Mouse (Mus musculus) frontal cortex, adult (tissue): Measurements from ENCODE around the gene Ints3.

Source experiments
- ATAC-seq: cut with Nextera tagmentation; 2 replicates; pipeline ENCODE4 v1.9.2; 2017; ENCODE audit warnings: mild to moderate bottlenecking, moderate library complexity, mixed read lengths; ENCODE audit not compliant: low TSS enrichment

Ints3 gene

DNA sequence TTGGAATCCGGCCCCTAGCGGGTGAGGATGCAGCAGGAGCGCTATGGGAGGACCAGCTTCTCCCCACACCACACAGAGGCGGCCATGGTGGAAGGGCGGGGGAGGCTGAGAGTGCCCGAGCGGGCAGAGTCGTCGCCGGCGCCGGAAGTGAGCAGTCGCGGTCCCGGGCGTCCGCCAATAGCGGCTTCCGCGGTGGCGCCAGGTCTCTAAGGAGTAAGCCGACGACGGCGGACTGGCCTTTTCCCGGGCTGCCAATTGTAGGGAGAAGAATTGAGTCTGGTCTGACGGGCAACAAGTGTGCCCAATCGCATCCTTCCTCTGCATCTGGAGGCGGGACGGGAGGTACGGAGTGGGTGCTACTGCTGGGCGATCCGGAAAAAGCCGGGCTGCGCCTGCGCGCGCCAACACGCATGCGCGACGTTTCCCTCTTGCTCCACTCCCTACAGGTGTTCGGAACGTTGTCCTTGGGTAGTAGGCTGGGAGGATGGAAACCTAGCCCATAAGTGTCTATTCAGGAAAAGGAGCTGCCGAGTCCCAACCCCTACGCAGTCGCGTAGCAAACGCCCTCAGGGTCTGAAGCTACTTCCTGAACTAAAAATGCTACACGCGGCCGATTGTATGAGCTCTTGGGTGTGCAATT, at the start of gene Ints3:
Gene Ints3 (minus strand): TSS at position 242 of the 640 bp plus-strand sequence.
- peak; percentile 96 for ATAC-seq

DNA sequence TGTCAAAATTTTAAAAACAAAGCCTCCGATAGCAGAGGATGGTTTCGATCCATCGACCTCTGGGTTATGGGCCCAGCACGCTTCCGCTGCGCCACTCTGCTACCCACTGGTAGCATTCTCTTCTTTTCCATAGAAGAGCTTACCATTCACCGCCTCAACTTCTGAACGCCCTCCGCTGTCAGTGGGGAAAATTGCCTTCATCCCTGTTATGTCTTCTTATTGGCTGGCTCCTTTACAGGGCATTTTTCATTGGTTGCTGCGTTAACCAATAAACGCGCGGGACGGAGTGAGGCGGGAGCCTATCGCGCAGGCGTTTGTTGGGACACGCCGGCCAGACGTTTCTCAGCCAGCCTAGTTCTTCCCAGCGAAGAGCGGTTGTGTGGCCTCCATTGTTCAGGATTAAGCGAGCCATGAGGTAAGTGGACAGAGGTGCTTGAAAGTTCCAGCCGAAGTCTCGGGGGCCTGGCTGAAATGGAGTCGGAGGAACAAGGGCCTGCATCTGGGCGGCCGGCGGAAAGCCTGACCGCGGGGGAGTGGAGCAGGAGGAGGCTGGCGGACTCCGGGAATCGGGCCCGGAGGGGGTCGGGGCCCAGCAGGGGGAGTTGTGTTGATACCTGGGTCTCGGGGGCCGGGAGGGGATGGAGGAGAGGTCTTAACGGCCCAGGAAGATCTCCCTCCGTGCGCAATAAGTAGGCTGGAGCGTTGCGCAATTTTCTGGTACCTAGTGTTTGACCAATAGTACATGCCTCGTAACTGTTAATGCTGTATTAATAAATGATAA, 42.6 kb upstream of the Ints3 start, which contains the start of gene Ilf2:
Gene Ilf2 (plus strand): TSS at position 296 of the 781 bp plus-strand sequence.
- ATAC-seq = peak; percentile 99

DNA sequence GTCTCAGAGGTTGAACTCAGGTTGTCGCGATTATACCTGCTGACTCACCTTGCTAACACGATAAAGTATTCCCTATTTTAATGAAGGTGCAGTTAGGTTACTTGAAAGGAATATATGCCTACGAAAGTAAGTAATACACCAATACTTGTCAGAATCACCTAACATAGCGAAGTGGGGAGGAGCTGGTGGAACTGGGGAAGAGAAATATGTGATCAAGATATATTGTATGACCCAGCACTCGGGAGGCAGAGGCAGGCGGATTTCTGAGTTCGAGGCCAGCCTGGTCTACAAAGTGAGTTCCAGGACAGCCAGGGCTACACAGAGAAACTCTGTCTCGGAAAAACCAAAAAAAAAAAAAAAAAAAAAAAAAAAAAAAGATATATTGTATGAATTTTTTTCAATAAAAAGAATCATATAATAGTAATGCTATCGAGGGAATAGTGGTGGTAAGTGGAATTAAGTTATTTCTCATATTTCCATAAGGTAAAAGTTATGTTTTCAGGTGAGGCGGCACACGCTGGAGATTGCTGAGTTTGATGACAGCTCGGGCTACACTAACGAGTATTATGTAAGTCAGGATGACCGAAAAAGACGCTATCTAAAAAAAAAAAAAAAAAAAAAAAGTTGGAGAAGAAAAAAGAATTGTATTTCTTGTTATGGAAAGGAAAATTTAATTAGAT, 41.9 kb upstream of the Ints3 start:
- 0 out of 2 replicates have a peak, but pooled peaks have one; percentile 1 for ATAC-seq

DNA sequence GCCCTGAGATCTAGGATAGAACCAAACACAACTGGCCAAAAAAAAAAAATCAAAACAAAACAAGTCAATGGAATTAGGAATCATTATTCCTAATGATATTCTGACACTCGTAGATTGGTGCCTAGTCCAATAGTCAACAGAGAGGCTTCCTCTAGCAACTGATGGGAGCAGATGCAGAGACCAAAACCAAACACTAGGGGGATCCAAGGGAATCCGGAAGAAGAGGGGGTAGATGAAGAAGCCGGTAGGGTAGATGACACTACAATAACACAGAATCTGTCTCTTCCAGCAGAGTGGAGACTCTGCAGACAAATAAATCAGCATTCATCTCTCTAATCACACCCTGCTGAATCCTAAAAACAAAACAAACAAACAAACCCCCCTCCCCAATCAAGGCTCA, 38.8 kb upstream of the Ints3 start:
- peak; percentile 30; the same call in 1 of the 2 replicates for ATAC-seq

DNA sequence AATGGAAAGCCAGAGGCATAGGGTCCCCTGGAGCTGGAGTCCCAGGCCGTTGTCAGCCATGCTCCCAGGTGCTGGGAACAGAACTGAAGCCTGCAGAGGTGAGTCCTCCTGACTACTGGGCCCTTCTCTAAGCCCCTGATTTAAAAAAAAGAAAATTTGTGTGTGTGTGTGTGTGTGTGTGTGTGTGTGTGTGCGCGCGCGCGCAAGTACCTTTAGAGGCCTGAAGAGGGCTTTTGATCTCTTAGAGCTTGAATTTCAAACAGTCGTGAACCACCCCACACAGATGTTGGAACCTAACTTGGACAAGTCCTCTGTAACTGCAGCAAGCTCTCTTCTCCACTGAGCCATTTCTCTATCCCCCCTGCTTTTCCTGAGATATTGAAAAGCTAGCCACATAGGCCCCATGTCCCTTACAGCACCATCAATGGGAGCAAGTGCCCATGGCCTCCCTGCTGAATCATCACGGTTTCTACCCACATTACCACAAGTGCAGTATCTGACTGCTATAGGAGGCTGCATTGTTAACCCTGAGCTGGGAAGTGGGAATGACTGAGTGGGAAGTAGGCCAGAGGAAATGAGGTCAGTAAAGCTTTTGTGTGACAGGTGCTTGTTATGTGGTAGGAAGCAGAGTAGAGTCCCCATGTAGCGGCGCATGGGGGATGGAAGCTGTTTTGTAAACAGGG, 34.3 kb upstream of the Ints3 start:
- ATAC-seq = no peak

DNA sequence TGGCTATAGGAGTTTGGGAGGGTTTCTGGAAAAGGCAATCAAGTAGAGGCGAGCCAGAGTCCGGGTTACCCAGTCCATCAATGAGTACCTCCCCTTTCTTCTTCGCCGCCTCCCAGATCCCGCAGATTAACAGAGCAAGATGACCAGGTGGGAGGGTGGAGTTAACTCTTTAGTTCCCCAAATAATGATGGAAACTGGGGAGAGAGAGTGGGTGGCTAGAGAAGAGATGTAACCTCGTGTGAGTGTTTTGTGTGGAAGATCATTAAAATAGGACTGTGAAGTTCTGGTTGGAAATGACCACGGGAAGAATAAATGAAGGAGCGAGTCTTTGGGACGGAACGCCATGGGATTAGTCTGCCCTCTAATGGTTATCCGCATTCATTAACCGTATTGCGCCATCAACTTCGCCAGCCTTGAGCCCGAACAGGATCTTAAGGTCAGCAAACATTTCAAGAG, 32.9 kb upstream of the Ints3 start:
- peak; percentile 80 for ATAC-seq

DNA sequence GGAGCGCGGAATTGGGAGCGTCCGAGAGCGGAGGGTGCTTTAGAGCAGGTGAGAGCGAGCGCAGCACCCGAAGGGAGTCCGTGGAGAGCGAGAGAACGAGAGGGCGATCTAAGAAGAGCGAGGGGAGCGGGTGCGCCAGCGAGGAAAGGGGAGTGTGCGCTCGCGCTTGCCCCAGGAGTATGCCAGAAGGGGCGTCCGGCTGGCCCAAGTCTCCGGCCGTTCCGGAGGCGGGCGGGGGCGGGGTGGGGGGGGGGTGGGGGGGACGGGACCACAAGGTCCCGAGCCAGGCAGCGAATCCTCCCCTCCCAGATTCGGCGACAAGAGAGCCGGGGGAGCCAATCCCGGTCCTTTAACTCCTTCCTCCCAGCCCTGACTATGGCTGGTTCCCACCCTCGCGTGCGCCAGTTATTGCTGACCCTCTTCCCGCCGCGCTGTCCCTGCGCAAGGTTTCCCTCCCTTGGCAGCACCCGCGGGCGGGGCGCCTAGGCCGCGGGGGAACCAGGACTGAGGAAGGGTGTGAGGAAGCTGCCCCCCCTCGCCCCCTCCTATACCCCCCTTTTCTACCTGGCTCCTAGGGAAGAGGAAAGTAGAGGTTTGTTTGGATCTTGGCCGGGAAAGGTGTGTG, 32.4 kb upstream of the Ints3 start, which contains the start of gene Npr1:
Gene Npr1 (minus strand): TSS at position 181 of the 625 bp plus-strand sequence.
- no peak for ATAC-seq

DNA sequence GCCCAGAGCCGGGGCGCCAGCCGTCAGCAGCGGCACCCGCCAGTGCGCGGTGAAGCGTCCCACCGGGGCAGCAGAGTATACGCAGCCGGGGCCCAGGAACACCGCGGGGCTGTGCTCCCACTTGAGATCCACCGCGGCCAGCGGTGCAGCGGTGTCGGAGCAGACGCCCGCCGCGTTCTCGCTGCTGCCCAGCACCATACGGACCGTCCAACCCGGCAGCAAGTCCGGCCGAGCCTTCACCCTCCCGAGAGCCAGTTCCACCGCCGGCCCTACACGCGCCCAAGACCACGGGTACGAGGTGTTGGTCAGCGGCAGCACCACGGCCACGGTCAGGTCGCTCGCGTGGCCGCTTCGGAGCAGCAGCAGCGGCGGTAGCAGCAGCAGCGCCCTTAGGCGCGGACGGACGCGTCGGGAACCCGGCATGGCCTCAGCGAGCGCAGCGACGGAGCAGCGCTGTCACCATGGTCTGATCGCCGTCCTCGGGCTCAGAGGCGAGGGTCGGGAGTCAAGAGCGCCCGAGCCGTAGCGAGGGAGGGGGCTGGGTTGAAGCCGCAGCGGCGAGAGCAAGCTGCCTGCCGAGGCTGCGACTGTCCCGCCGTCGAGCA, 31.8 kb upstream of the Ints3 start:
- ATAC-seq = no peak

DNA sequence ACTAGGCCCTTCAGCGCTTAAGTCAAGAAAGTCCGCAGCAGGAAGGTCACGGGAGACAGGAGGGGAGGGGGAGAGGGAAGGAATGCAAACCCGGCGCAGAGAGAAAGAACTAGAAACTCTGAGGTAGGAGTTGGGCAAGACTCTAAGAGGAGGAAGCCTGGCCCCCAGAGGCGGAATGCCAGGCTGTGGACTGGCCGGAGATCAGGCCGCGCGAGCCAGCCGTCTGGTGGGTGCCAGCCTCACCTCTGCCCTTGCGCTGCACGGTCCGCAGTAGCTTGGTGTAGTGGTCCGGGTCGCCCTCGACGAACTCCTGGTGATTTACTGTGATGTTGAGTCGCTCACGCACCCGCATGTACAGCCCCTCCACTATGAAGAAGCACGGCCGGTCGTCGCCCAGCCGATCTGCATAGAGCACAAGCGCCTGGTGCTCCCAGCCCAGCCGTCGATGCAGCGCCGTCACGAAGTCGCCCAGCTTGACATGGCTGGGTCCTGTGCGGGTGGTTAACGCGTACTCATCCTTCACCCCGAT, 31.2 kb upstream of the Ints3 start:
- ATAC-seq = no peak

DNA sequence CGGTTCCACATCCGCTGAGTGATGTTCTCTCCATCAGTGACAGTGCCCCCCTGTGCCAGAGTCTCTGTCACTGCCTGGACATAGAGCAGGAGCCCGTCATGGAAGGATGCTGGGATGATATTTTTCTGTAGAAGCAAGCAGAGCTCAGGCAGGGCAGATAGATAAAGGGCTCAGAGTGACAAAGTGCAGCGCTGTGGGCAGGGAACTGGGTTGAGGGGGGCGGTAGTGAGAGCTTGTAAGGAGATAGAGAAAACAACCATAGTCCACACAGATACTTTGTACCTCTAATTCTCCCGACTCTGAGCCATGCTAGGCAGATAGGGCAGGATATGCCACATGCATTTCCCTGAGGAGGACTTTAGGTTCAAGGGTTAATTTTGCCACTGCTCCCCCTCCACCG, 29.2 kb upstream of the Ints3 start:
- ATAC-seq = no peak

DNA sequence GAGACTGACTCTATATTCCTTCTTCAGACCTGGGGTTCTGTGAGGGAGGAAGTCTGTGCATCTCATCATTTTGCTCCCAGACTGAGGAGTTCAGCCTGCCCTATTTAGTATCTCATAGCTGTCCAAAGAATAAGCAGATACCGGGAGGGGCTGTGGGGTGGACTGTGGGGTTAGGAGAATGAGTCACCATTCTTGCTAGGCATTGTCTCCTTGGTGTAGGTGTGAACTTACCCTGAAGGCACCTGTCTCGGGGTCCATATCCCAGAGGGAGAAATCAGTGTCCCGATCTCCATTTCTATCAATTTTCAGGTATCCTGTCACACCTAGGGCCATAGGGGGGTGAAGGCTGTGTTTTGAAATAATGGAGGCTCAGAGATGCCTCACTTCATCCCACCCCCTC, 28.5 kb upstream of the Ints3 start:
- ATAC-seq = no peak

DNA sequence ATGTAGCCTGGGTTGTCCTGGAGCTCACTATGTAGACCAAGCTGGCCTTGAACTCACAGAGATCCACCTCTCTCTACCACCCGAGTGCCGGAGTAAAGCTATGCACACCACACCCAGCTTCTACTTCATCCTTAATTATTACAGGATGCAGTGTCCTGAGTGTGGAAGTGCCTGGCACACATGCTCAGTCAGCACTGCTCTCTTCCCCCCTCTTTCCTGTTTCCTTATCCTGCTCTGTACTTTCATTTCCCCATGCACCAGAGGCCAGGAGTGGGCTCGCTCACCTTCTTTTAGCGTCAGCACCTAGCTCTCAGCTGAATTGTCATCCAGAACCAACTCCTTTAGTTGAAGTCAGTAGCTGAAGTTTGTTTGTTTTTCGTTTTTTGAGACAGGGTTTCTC, 26.9 kb upstream of the Ints3 start:
- ATAC-seq = no peak

DNA sequence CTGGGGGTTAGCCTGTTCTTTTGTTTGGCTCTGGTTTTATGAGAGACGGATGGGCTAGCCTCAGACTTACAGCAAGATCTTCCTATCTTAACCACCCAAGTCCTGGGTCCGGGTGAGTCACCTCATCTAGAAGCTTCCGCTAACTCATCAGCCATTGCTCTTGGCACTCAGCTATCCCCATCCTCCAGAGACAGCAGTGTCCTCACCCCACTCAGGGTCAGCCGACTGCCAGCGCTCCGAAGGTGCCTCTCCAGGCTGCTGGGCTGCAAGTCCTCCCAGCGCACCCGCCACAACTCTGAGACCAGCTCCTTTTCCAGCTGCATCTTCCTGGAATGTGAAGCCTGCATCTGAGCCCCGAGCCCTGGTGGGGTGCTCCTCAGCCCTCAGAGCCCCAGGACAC, 26.3 kb upstream of the Ints3 start:
- no peak for ATAC-seq

DNA sequence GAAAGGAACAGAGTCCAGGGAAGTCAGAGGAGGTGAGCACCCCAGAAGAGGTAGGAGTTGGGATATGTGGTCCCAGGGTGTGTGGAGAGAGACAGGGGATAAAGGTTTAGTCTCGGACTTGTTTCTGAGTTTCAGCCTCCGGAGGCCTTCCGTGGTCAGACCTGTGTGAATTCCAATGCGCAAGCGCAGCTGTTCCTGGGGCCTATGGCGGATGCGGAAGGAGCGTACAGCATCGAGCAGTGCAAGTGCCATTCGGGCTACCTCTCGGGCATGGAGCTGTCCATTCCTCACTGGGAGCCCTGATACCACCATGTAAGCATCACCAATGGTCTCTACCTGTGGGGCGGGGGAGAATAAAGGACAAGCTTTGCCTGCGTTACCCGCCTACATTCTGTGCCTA, 21.5 kb upstream of the Ints3 start:
- no peak for ATAC-seq

DNA sequence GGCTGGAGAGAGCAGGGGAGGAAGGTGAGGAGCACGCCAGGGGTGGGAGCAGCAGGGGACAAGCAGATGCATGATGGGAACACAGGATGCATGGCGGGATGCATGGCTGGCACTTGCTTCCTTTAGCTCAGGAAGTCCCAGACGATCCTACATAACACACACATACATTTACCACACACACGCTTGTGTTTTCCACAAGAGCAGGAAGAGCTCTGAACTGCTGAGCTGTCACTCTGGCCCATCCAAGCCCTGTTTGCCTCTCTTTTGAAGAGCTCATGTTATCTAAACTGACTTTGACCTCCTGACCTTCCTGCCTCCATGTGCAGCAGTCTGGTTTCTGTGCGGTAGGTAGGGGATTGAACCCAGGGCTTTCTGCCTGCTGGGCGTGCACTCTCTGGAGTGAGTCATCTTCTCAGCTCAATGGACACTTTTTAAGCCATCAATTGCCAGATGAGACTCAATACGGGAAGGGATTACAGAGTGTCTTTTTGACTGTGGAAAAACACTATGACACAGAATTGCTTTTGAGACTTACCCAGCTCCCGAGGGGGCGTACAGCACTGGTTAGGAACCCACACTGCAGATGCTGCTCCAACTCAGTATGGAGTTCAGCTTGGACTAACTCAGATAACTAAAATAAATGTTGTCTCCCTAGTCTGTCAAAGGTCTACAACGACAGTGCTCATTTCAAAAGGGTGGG, 18.1 kb upstream of the Ints3 start:
- ATAC-seq = peak; percentile 94

DNA sequence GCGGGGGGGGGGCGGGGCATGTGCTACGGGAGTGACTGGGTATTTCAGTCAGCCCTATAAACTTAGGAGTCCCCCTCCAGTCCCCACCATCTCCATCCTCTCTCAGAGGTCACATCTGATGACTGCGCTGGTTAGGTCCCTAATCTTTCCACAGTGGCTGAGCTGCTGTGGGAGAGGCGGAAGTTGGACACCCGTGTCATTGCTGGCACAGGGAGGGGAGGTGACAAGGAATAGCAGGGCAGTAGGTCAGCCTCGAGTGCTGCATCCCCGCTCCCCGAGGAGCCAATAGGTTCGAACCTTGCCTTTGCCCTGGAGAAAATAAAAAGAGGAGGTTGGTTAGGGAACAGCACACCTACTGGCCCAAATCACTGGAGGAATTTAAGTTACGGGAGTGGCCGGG, 17.5 kb upstream of the Ints3 start:
- ATAC-seq = no peak

DNA sequence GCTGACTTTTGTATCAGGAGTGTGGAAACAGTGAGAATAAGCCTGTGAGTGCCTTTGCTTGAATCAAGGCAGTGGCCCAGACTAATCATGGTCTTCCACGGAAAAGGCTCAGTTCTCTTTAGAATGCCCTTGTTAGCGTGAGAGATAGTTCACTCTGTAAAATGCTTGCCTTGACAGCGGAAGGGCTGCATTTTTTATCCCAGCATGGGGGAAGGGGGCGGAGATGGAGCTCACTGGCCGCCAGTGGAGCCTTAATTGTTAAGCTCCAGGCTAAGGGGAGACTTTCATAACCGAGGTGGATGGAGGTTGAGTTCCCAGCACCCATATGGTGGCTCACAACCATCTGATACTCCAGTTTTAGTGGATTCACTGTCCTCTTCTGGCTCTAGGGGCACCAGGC, 15.2 kb upstream of the Ints3 start:
- ATAC-seq = no peak

DNA sequence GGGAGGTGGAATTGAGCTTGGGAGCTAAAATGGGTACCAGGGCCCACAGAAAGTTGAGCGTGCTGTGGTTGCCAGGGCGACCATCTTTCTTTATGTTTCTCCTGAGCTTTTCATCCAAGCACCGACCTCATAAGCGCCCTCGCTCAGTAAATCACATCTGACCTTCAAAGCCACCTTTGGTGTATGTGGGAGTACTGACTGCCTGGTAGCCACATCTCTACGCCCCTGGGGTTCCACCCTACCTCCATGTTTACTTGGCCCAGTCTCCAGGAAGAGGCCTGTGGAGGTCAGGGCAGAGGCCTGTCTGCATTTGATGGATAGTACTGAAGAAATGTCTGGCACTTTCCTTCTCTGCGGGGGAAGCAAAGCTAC, 13.7 kb upstream of the Ints3 start:
- 0 out of 2 replicates have a peak, but pooled peaks have one; percentile 2 for ATAC-seq

DNA sequence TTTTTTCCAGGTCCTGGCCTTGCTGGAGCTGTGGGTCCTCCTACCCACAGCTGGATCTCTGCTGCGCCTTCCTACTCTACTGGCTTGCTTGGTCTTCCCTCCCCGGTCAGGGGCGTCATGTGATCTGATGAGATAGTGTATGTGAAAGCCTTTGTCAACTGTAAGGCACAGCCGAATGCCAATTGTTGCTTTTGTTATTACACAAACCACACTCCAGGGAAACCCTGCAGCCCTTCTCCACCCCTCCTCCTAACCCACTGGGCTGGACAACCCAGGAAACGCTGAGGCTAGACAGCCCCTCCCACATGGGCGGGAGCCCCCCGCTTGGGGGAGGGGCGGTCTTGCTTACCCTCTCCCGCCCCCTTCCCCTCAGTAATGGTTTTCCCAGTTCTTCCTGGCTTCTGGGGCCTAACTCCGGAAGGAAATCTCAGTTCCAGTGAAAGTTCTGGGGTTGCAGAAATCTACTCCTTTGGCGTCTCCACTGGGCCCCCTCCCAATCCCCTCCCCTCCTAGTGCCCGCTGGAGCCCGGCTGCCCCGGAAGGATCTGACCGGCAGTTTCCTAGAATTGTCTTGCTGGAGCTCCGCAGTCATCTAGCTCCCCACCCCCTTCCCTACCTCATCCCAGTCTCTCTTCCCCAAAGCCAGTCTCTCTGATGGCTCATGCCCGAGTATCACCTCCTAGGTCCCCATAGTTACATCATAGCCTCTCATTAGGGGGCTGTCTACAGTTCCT, 13.1 kb upstream of the Ints3 start:
- ATAC-seq = peak; percentile 77
